Mouse (Mus musculus) embryonic facial prominence, embryonic 13.5 days (tissue): ENCODE measurements around the gene Nfib. TPM values are rescaled to one million over a fixed set of nuclear protein-coding genes. Genes with fewer than 3 reads are reported as not detected.
A peak's percentile ranks its signal among the peaks of the same experiment; 100 is the strongest.

Experiments used
- ATAC-seq: fragments of 200-750 bp; cut with Nextera tagmentation; 2 replicates; pipeline ENCODE4 v1.8.0; 2017; ENCODE audit warnings: low read depth; ENCODE audit not compliant: insufficient number of reproducible peaks, insufficient read depth, low FRiP score, low TSS enrichment
- H3K27ac ChIP-seq: fragments of 300-500 bp; sonication (generic); 2 replicates; pipeline ENCODE4 v1.5.1; 2015; ENCODE audit warnings: moderate library complexity, mild to moderate bottlenecking, inconsistent platforms
- H3K27me3 ChIP-seq: fragments of 300-500 bp; sonication (generic); 2 replicates; pipeline ENCODE4 v1.6.1; 2015; ENCODE audit warnings: mild to moderate bottlenecking, inconsistent platforms
- H3K36me3 ChIP-seq: fragments of 300-500 bp; sonication (generic); 2 replicates; pipeline ENCODE4 v1.6.1; 2015; ENCODE audit warnings: mild to moderate bottlenecking, inconsistent platforms
- H3K4me1 ChIP-seq: fragments of 300-500 bp; sonication (generic); 2 replicates; pipeline ENCODE4 v1.6.1; 2015; ENCODE audit warnings: inconsistent platforms
- H3K4me2 ChIP-seq: fragments of 300-500 bp; sonication (generic); 2 replicates; pipeline ENCODE4 v1.6.1; 2015; ENCODE audit warnings: moderate library complexity, mild to moderate bottlenecking, inconsistent platforms
- H3K4me3 ChIP-seq: fragments of 300-500 bp; sonication (generic); 2 replicates; pipeline ENCODE4 v1.5.1; 2015; ENCODE audit warnings: mild to moderate bottlenecking, inconsistent platforms
- H3K9ac ChIP-seq: fragments of 300-500 bp; sonication (generic); 2 replicates; pipeline ENCODE4 v1.6.1; 2015; ENCODE audit warnings: mild to moderate bottlenecking, inconsistent platforms
- H3K9me3 ChIP-seq: fragments of 300-500 bp; sonication (generic); 2 replicates; pipeline ENCODE4 v1.6.1; 2016; ENCODE audit warnings: inconsistent platforms
- WGBS: fragments of 180-500 bp; shearing (Covaris S2); methylation state at CpG from one replicate; pipeline ENCODE4 v1.1.7; 2015; ENCODE audit warnings: mixed read lengths; 5-methylcytosine and 5-hydroxymethylcytosine counted together
- polyA plus RNA-seq: library from polyadenylated mRNA; unstranded; fragments of >200 nt; fragmentation: Nextera tagmentation; extraction: Ambion mirVana; gene quantifications from 2 replicates; pipeline ENCODE4 v1.2.1, GENCODE M21; 2015

Gene Nfib
- polyA plus RNA-seq, 1 experiment from 2014 or later, result 104 TPM

- WGBS, result 40% methylated on average over 14 of the region's 14 CpGs
- peak overlapping the region; percentile 89 for H3K27ac ChIP-seq
- H3K9ac ChIP-seq, result no peak overlapping the region
- no peak overlapping the region for H3K4me3 ChIP-seq
- H3K4me1 ChIP-seq, result peaks cover 43% of the 10 kb centered on the region
- H3K36me3 ChIP-seq, result no peaks in the 10 kb centered on the region
- H3K9me3 ChIP-seq, result peaks cover 11% of the 10 kb centered on the region
- H3K27me3 ChIP-seq, result no peaks in the 10 kb centered on the region
- ATAC-seq, result no peak
- H3K4me2 ChIP-seq, result peak overlapping the region; percentile 32
Observed at GRCm38 (mm10) chr4:82605034-82605784, 100.3 kb downstream of the Nfib start.

DNA sequence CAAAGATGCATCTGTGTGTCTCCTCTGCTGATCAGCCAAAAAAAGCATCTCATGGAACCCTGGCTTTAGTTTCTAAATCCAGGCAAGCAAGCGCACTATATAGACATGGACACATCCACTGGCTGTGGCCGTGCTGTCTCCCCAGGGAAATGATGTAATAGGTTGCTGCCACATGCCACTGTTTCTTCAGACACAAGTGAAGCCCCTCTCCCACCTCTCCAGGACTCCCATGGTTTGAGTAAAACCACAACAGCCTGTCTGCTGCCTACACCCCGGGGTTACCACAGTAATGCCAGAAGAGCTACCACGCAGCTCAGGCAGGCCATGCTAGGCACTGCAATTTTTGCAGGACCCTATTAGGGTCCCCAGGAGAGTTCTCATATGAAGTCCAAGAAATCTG, 101.0 kb downstream of the Nfib start:
- Histone ChIP-seq H3K9me3 (peaks cover 11% of the 10 kb centered on the region), H3K27me3 (no peaks in the 10 kb centered on the region), H3K4me3 (no peak overlapping the region), H3K4me2 (peak overlapping the region; percentile 32), H3K9ac (no peak overlapping the region), H3K4me1 (peaks cover 36% of the 10 kb centered on the region), H3K27ac (peak overlapping the region; percentile 89), H3K36me3 (no peaks in the 10 kb centered on the region)
- WGBS, result 52% methylated on average over 4 of the region's 4 CpGs
- no peak for ATAC-seq

GRCm38 (mm10) chr4:82600636-82601035, 104.9 kb downstream of the Nfib start:
- H3K27me3 ChIP-seq, result no peaks in the 10 kb centered on the region
- H3K9me3 ChIP-seq, result peaks cover 11% of the 10 kb centered on the region
- no peak for ATAC-seq
- peaks cover 45% of the 10 kb centered on the region for H3K4me1 ChIP-seq
- H3K27ac ChIP-seq, result no peak overlapping the region
- 86% methylated on average over 1 of the region's 1 CpGs for WGBS
- no peaks in the 10 kb centered on the region for H3K36me3 ChIP-seq
- H3K9ac ChIP-seq, result no peak overlapping the region
- H3K4me3 ChIP-seq, result no peak overlapping the region
- no peak overlapping the region for H3K4me2 ChIP-seq

DNA sequence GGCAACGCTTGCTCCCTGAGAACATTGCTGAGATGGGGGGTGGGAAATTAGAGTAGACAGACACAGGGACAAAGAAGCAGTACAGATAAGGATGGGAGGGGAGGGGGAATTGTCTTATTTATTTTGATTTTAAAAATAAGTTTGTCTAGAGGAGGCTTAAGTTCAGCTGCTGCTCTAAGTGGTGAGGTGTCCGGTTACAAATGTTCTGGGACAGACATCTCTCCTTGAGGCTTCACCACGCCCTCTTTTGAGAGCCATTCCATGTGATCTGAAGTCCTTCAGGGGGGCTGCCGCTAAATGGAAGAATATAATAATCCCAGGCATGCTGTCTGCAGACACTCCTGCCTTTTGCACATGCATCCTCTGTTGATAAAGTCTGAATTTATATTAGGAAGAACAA, 107.1 kb downstream of the Nfib start:
- ATAC-seq, result no peak
- Histone ChIP-seq H3K27me3 (no peaks in the 10 kb centered on the region), H3K36me3 (no peaks in the 10 kb centered on the region), H3K4me3 (no peak overlapping the region), H3K4me2 (no peak overlapping the region), H3K9me3 (peaks cover 11% of the 10 kb centered on the region), H3K27ac (no peak overlapping the region; the same call in 1 of the 2 replicates), H3K4me1 (peaks cover 36% of the 10 kb centered on the region), H3K9ac (no peak overlapping the region)
- 34% methylated on average over 4 of the region's 4 CpGs for WGBS

DNA sequence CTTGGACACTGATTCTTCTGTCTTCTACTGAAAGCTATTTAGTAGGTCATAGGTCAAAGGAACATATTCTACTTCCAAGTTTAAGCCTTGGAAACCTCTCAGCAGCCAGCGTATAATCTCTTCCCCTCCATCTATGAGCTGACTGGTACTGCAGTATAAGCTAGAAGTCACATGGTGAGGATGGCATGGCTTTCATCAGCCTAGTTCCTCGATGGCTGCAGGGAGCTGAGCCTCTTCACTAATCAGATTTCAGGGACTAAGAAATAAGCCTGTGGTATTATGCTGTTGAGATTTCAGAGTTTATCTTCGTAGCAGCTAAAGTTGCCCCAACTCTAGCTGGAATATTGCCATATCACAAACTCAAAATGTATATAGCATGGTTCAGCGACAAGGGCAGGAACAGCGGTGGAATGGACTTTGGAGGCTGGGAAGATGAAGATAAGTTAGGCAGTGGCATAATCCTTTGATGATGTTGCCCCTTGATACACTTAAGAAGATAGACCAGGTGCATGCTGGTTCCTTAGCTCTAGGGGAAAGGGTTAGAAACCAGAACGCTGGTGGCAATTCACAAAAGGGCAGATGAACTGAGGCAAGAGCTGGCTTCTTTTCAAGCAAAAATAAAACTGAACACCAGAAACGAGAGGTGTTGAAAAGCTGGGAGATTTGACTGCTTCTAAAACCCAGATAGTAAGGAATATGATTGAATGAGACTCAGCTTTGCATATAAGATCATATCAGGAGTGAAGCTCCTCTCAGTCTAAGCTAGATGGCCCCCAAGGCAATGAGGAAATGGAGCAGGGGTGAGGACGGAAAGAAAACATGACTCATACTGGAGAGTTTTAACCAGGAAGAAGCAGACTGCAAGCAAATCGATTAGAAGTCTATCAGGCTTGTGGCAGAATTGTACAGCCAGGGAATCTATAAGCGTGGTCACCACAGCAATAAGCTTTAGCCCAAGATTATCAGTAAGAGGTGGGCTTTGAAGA, 111.6 kb downstream of the Nfib start:
- no peak overlapping the region for H3K4me2 ChIP-seq
- H3K9me3 ChIP-seq, result no peaks in the 10 kb centered on the region
- H3K4me1 ChIP-seq, result peaks cover 41% of the 10 kb centered on the region
- H3K27me3 ChIP-seq, result no peaks in the 10 kb centered on the region
- H3K36me3 ChIP-seq, result no peaks in the 10 kb centered on the region
- no peak overlapping the region for H3K9ac ChIP-seq
- no peak overlapping the region for H3K27ac ChIP-seq
- no peak overlapping the region for H3K4me3 ChIP-seq
- WGBS, result 65% methylated on average over 10 of the region's 10 CpGs
- no peak for ATAC-seq

DNA sequence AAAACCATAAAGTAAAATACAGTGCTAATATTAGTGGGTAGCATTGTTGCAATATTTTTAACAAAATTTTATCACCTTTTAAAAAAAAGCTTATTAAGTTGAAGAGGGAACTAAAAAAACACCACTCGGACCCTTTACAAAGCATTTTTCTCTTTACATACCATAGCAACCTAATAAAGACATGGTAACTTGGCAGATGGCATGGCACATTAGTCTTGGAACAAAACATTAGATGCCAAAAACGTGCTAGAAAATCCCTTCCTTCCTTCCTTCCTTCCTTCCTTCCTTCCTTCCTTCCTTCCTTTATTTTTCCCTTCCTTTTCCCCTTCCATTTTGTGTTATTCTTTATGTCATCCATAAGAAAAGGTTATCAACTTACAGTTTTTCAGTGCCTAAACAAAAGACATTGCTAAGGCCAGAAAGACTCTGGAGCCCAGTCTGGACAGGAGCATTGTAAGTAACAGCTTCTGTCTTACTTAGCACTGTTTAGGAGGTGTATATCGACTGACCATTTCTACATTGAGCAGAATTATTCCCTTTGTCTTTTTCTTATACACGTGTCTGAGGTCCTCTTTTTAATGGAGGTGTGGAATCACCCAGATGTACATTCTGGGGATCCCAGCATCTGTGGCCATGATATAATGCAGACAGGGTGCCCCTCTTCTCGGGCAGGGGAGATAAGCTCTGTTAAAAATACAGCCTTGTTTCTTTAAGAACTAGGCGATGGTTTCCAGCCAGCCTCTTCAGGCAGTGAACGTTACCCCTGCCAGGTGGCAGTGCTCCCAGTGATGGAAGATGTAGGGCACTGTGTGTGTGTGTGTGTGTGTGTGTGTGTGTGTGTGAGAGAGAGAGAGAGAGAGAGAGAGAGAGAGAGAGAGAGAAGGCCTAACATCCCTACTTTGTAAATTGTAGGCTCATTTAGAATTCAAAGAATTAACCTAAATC, 113.2 kb downstream of the Nfib start:
- no peaks in the 10 kb centered on the region for H3K27me3 ChIP-seq
- H3K4me1 ChIP-seq, result peaks cover 29% of the 10 kb centered on the region
- no peak for ATAC-seq
- H3K9ac ChIP-seq, result no peak overlapping the region
- no peaks in the 10 kb centered on the region for H3K36me3 ChIP-seq
- no peak overlapping the region for H3K4me3 ChIP-seq
- H3K9me3 ChIP-seq, result no peaks in the 10 kb centered on the region
- no peak overlapping the region for H3K27ac ChIP-seq
- no peak overlapping the region for H3K4me2 ChIP-seq
- 56% methylated on average over 7 of the region's 7 CpGs for WGBS

DNA sequence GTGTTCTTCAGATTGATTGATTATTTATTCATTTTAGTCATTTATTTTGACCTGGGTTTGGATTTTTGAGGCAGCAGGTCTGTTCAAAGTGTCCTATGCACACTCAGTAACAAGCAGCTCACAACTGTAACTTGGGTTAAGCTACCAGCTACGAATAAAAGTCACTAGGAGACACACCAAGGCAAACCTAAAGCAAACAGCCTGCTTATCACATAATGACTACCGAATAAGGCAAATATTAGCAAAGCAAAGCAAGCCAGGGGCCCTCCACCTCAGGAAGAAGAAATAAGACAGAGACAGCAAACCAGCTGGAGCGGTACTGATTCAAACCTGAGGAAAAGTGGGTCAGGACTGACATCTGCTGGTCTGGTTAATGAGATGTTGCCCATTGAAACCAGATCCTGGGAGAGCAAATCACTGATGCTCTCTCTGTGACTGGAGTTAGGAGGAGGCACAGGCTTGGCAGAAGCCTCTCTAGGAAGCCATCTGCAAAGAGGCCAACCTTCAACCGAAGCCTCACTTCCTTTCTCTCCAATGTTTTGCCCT, 116.1 kb downstream of the Nfib start:
- ATAC-seq, result no peak
- Histone ChIP-seq H3K9me3 (no peaks in the 10 kb centered on the region), H3K4me1 (peaks cover 20% of the 10 kb centered on the region), H3K9ac (no peak overlapping the region), H3K27ac (no peak overlapping the region), H3K4me2 (no peak overlapping the region), H3K4me3 (no peak overlapping the region), H3K27me3 (no peaks in the 10 kb centered on the region), H3K36me3 (no peaks in the 10 kb centered on the region)
- WGBS, result 26% methylated on average over 4 of the region's 4 CpGs

DNA sequence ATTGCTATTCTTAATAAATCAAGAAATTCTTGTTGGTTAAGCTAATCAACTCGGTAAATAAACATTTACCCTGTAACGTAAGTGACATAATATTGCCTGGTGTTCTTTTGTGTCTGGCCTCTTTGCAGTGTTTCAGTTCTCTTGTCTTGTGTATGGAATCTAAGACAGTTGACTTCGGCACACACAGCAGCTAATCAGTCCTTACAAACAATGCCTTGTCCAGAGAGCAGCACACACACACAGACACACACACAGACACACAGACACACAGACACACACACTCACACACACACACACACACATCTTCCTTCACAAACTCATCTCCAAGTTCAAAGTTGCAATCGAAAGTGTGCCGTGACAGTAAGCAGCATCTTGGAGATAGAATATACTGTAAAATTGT, 116.8 kb downstream of the Nfib start:
- WGBS, result 73% methylated on average over 5 of the region's 5 CpGs
- no peaks in the 10 kb centered on the region for H3K36me3 ChIP-seq
- no peaks in the 10 kb centered on the region for H3K27me3 ChIP-seq
- H3K4me3 ChIP-seq, result no peak overlapping the region
- H3K9ac ChIP-seq, result no peak overlapping the region
- no peak overlapping the region for H3K27ac ChIP-seq
- H3K4me2 ChIP-seq, result no peak overlapping the region
- H3K9me3 ChIP-seq, result no peaks in the 10 kb centered on the region
- peaks cover 14% of the 10 kb centered on the region for H3K4me1 ChIP-seq
- no peak for ATAC-seq

GRCm38 (mm10) chr4:82587146-82587870, 118.2 kb downstream of the Nfib start:
- no peak overlapping the region for H3K27ac ChIP-seq

GRCm38 (mm10) chr4:82586637-82587036, 118.9 kb downstream of the Nfib start:
- H3K4me3 ChIP-seq, result no peak overlapping the region
- no peaks in the 10 kb centered on the region for H3K9me3 ChIP-seq
- H3K4me1 ChIP-seq, result peaks cover 9% of the 10 kb centered on the region
- H3K9ac ChIP-seq, result no peak overlapping the region
- no peaks in the 10 kb centered on the region for H3K27me3 ChIP-seq
- no peak overlapping the region for H3K27ac ChIP-seq
- no peak for ATAC-seq
- WGBS, result 86% methylated on average over 5 of the region's 5 CpGs
- no peak overlapping the region for H3K4me2 ChIP-seq
- H3K36me3 ChIP-seq, result no peaks in the 10 kb centered on the region

More at GRCm38 (mm10) chr4:82587146-82587870, 118.2 kb downstream of the Nfib start:
- Histone ChIP-seq H3K9me3 (no peaks in the 10 kb centered on the region), H3K36me3 (no peaks in the 10 kb centered on the region), H3K4me2 (no peak overlapping the region), H3K27me3 (no peaks in the 10 kb centered on the region), H3K9ac (no peak overlapping the region), H3K4me1 (peaks cover 9% of the 10 kb centered on the region), H3K4me3 (no peak overlapping the region)
- ATAC-seq, result no peak
- WGBS, result 77% methylated on average over 16 of the region's 16 CpGs
